Mouse (Mus musculus): ENCODE results near the gene Wdr83os. TPM values are rescaled to one million over a fixed set of nuclear protein-coding genes. Genes with fewer than 3 reads are reported as not detected.
A peak's percentile ranks its signal among the peaks of the same experiment; 100 is the strongest.

The Wdr83os gene
- polyA plus RNA-seq, 1 experiment from 2014 or later: 117 TPM

- 0% methylated on average over 15 of the region's 15 CpGs for WGBS
- peak overlapping the region; percentile 90 for H3K27ac ChIP-seq (replicated peaks)
- no peaks in the 10 kb centered on the region for H3K4me1 ChIP-seq (replicated peaks; ENCODE audit: control insufficient read depth, insufficient read depth)
- no peak for TF ChIP-seq EP300 (optimal IDR thresholded peaks at IDR 0.05)
- no peak for TF ChIP-seq CTCF (IDR thresholded peaks at IDR 0.05; ENCODE audit: low read depth)
- no peaks in the 10 kb centered on the region for H3K9me3 ChIP-seq (ENCODE audit: control insufficient read depth, low read length)
- DNase-seq (ENCODE audit: low spot score): peak; percentile 61
- peak; percentile 18; the same call in 1 of the 2 replicates for ATAC-seq (ENCODE audit: low FRiP score, low TSS enrichment)
- H3K36me3 ChIP-seq (ENCODE audit: control insufficient read depth, insufficient read depth, low read length): peaks cover 23% of the 10 kb centered on the region
- H3K4me3 ChIP-seq (ENCODE audit: low read depth, low read length): peak overlapping the region; percentile 79
- no peaks in the 10 kb centered on the region for H3K27me3 ChIP-seq (ENCODE audit: control insufficient read depth, insufficient read depth, low read length)
- peak overlapping the region; percentile 61 for H3K9ac ChIP-seq (ENCODE audit: low read length)
- H3K4me2 ChIP-seq (replicated peaks; ENCODE audit: low read depth): peak overlapping the region; percentile 79
These were observed 44.7 kb upstream of the Wdr83os start for GRCm38 (mm10) chr8:85035728-85036310.

- Histone ChIP-seq H3K4me1 (replicated peaks; ENCODE audit: control insufficient read depth, insufficient read depth) (no peaks in the 10 kb centered on the region), H3K9ac (ENCODE audit: low read length) (peak overlapping the region; percentile 61), H3K4me2 (replicated peaks; ENCODE audit: low read depth) (peak overlapping the region; percentile 79), H3K9me3 (ENCODE audit: control insufficient read depth, low read length) (no peaks in the 10 kb centered on the region), H3K27me3 (ENCODE audit: control insufficient read depth, insufficient read depth, low read length) (no peaks in the 10 kb centered on the region), H3K4me3 (ENCODE audit: low read depth, low read length) (peak overlapping the region; percentile 79), H3K27ac (replicated peaks) (peak overlapping the region; percentile 90), H3K36me3 (ENCODE audit: control insufficient read depth, insufficient read depth, low read length) (peaks cover 19% of the 10 kb centered on the region)
- under 1% methylated on average over 9 of the region's 9 CpGs for WGBS
- TF ChIP-seq EP300 (optimal IDR thresholded peaks at IDR 0.05): no peak
- no peak for TF ChIP-seq CTCF (IDR thresholded peaks at IDR 0.05; ENCODE audit: low read depth)
- peak; percentile 19; the same call in 1 of the 2 replicates for ATAC-seq (ENCODE audit: low FRiP score, low TSS enrichment)
- DNase-seq (ENCODE audit: low spot score): no peak
These were observed 44.2 kb upstream of the Wdr83os start for GRCm38 (mm10) chr8:85036381-85036717.

DNA sequence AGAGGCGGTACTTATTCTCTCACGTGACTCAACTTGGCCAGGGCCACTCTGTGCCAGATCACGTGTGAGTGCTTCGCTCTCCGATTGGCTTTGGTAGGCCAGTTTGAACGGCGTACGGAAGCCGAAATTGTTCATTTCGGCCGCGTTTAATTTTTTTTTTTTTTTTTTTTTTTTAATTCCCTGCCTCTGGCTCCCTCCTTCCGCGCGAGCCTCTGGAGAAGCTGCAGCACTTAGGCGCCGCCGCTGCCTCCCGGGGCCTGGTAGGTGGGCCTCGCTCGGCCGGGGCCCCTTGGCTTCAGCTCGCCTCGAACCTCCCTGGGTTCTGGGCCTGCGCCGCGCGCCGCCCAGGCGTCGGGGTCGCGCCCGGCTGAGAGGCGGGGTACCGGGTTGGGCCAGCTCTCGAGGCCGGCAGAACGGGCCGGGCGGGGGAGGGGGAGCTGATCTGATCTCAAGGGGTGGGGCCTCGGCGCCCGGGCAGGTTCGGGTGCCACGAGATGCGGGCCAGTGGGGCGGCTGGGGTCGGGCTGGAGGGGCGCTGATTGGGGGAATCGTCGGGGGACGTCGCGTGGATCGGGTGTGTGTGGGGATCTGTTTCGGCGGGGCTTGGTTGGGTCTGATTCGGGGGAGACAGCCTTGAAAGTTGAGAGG, 43.7 kb upstream of the Wdr83os start, which contains the start of gene Tnpo2:
Gene Tnpo2, plus strand, starts transcription at position 198 of the 648 bp plus-strand sequence.
- Histone ChIP-seq H3K4me1 (replicated peaks; ENCODE audit: control insufficient read depth, insufficient read depth) (no peaks in the 10 kb centered on the region), H3K27ac (replicated peaks) (peak within 1 kb of the TSS; percentile 99), H3K27me3 (ENCODE audit: control insufficient read depth, insufficient read depth, low read length) (no peaks in the 10 kb centered on the region), H3K9ac (ENCODE audit: low read length) (peak within 1 kb of the TSS; percentile 86), H3K4me2 (replicated peaks; ENCODE audit: low read depth) (peak within 1 kb of the TSS; percentile 95), H3K4me3 (ENCODE audit: low read depth, low read length) (peak within 1 kb of the TSS; percentile 79), H3K9me3 (ENCODE audit: control insufficient read depth, low read length) (no peaks in the 10 kb centered on the region), H3K36me3 (ENCODE audit: control insufficient read depth, insufficient read depth, low read length) (peaks cover 18% of the 10 kb centered on the region)
- TF ChIP-seq EP300 (optimal IDR thresholded peaks at IDR 0.05) (no peak), CTCF (IDR thresholded peaks at IDR 0.05; ENCODE audit: low read depth) (no peak)
- peak; percentile 86 for ATAC-seq (ENCODE audit: low FRiP score, low TSS enrichment)
- DNase-seq (ENCODE audit: low spot score): peak; percentile 92
- under 1% methylated on average over 55 of the region's 59 CpGs for WGBS

GRCm38 (mm10) chr8:85037366-85037680, 43.2 kb upstream of the Wdr83os start:
- peak overlapping the region; percentile 95 for H3K4me2 ChIP-seq (replicated peaks; ENCODE audit: low read depth)
- DNase-seq (ENCODE audit: low spot score) (no peak), ATAC-seq (ENCODE audit: low FRiP score, low TSS enrichment) (peak; percentile 35)
- no peaks in the 10 kb centered on the region for H3K9me3 ChIP-seq (ENCODE audit: control insufficient read depth, low read length)
- no peaks in the 10 kb centered on the region for H3K4me1 ChIP-seq (replicated peaks; ENCODE audit: control insufficient read depth, insufficient read depth)
- peak overlapping the region; percentile 86 for H3K9ac ChIP-seq (ENCODE audit: low read length)
- WGBS: 2% methylated on average over 14 of the region's 14 CpGs
- peak overlapping the region; percentile 99 for H3K27ac ChIP-seq (replicated peaks)
- peaks cover 14% of the 10 kb centered on the region for H3K36me3 ChIP-seq (ENCODE audit: control insufficient read depth, insufficient read depth, low read length)
- H3K4me3 ChIP-seq (ENCODE audit: low read depth, low read length): peak overlapping the region; percentile 79
- TF ChIP-seq EP300 (optimal IDR thresholded peaks at IDR 0.05) (no peak), CTCF (IDR thresholded peaks at IDR 0.05; ENCODE audit: low read depth) (no peak)
- H3K27me3 ChIP-seq (ENCODE audit: control insufficient read depth, insufficient read depth, low read length): no peaks in the 10 kb centered on the region

DNA sequence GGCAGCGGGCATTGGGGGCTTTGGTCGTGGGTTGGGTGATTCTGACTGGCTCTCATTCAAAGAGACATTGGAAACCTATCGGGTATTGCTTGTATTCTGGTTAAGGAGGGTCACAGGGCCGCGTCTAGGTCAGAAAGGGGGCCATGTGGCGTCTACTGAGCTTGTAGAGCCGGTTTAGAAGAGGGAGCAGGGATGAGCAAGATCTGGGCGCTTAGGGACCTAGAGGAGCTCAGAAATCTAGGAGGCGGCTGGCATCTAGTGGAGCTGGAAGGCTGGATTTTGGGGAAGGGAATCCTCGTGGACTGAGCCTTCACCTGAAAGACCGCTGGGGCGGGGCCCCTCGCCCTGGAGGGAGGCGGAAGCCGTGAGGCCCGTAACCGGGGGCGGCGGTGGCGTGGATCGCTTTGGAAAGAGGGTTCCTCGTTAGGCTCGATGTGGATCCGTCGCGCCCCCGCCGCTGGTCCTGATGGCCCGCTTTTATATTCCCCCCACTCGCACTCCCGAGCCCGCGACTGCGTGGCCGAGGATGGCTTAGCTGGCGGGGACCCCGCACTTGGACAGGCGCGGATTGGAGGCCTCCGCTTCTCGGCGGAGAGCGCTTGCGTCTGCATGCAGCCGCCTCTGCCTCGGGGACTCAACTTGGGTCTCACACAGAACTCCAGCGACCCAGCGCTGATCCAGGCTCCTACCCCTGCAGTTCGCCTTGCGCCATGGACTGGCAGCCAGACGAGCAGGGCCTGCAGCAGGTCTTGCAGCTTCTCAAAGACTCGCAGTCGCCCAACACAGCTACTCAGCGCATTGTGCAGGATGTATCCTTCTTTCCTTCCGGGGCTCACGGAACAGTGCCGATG, 42.6 kb upstream of the Wdr83os start:
- TF ChIP-seq CTCF (IDR thresholded peaks at IDR 0.05; ENCODE audit: low read depth) (peak; percentile 19; the same call in 1 of the 2 replicates), EP300 (optimal IDR thresholded peaks at IDR 0.05) (no peak)
- H3K4me2 ChIP-seq (replicated peaks; ENCODE audit: low read depth): peak overlapping the region; percentile 95
- WGBS: 2% methylated on average over 50 of the region's 57 CpGs
- ATAC-seq (ENCODE audit: low FRiP score, low TSS enrichment) (peak; percentile 18; the same call in 1 of the 2 replicates), DNase-seq (ENCODE audit: low spot score) (peak; percentile 79)
- no peaks in the 10 kb centered on the region for H3K27me3 ChIP-seq (ENCODE audit: control insufficient read depth, insufficient read depth, low read length)
- H3K36me3 ChIP-seq (ENCODE audit: control insufficient read depth, insufficient read depth, low read length): peaks cover 10% of the 10 kb centered on the region
- peak overlapping the region; percentile 86 for H3K9ac ChIP-seq (ENCODE audit: low read length)
- H3K4me1 ChIP-seq (replicated peaks; ENCODE audit: control insufficient read depth, insufficient read depth): no peaks in the 10 kb centered on the region
- H3K9me3 ChIP-seq (ENCODE audit: control insufficient read depth, low read length): no peaks in the 10 kb centered on the region
- peak overlapping the region; percentile 99 for H3K27ac ChIP-seq (replicated peaks)
- peak overlapping the region; percentile 79 for H3K4me3 ChIP-seq (ENCODE audit: low read depth, low read length)
